Mouse (Mus musculus) hindbrain, embryonic 10.5 days (tissue): Measurements from ENCODE around the gene 4933409G03Rik. TPM values are rescaled to one million over a fixed set of nuclear protein-coding genes. Genes with fewer than 3 reads are reported as not detected.
A peak's percentile ranks its signal among the peaks of the same experiment; 100 is the strongest.
"Not testable (repeated sequence)": the region's sequence is repeated elsewhere in the genome, so short reads cannot be mapped to it uniquely, and the experiment has no call there.

ENCODE experiments used
- DNase-seq: peaks from one replicate; pipeline ENCODE4 v3.0.0-alpha.2; 2017; ENCODE audit warnings: low spot score
- H3K27ac ChIP-seq: fragments of 300-500 bp; sonication (generic); 2 replicates; pipeline ENCODE4 v1.5.1; 2016; ENCODE audit warnings: mild to moderate bottlenecking, moderate library complexity
- H3K27me3 ChIP-seq: fragments of 300-500 bp; sonication (generic); 2 replicates; pipeline ENCODE4 v1.6.1; 2016; ENCODE audit warnings: mild to moderate bottlenecking; ENCODE audit not compliant: poor library complexity, insufficient read depth, severe bottlenecking
- H3K36me3 ChIP-seq: fragments of 300-500 bp; sonication (generic); 2 replicates; pipeline ENCODE4 v1.6.1; 2016; ENCODE audit warnings: mild to moderate bottlenecking, moderate library complexity
- H3K4me1 ChIP-seq: fragments of 300-500 bp; sonication (generic); replicated peaks from 2 replicates; pipeline ENCODE4 v1.6.1; 2016; ENCODE audit warnings: mild to moderate bottlenecking
- H3K4me3 ChIP-seq: fragments of 300-500 bp; sonication (generic); 2 replicates; pipeline ENCODE4 v1.5.1; 2016; ENCODE audit warnings: mild to moderate bottlenecking, moderate library complexity
- H3K9me3 ChIP-seq: fragments of 300-500 bp; sonication (generic); 2 replicates; pipeline ENCODE4 v1.6.1; 2016; ENCODE audit warnings: mild to moderate bottlenecking, moderate library complexity
- WGBS: fragments of 180-500 bp; shearing (Covaris S2); methylation state at CpG from one replicate; pipeline ENCODE4 v1.1.7; 2016; 5-methylcytosine and 5-hydroxymethylcytosine counted together
- polyA plus RNA-seq: library from polyadenylated mRNA; unstranded; fragments of >200 nt; fragmentation: Nextera tagmentation; extraction: Ambion mirVana; gene quantifications from 2 replicates; pipeline ENCODE4 v1.2.1, GENCODE M21; 2016

4933409G03Rik gene
- polyA plus RNA-seq, result not detected in 2 replicates

DNA sequence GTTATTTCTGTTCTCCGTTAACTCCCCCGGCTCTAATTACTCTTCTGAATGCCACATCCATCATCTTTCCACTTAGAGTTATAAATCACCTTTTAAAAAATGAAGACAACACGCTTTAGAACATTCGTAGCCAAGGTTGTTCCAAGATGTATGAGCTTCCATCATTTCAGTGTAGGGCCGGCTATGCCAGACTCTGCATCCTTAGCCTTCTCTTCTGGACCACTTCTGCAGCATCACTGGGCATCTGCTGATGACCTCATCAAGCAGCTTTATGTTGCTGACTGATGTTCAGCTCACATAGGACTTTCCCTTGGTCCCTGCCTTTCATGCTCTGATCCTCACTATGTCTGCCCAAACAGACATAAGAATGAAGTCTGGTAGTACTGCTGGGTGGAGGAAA is at the start of gene 4933409G03Rik:
4933409G03Rik (plus strand) TSS at position 301 of the 400 bp plus-strand sequence.
- WGBS, result 92% methylated on average over 5 of the region's 5 CpGs
- H3K4me3 ChIP-seq, result no peak within 1 kb of the TSS
- DNase-seq, result no peak
- no peaks in the 10 kb centered on the region for H3K27me3 ChIP-seq
- no peaks in the 10 kb centered on the region for H3K36me3 ChIP-seq
- H3K27ac ChIP-seq, result no peak within 1 kb of the TSS
- no peaks in the 10 kb centered on the region for H3K4me1 ChIP-seq
- H3K9me3 ChIP-seq, result no peaks in the 10 kb centered on the region

- Histone ChIP-seq H3K27me3 (no peaks in the 10 kb centered on the region), H3K36me3 (no peaks in the 10 kb centered on the region), H3K9me3 (no peaks in the 10 kb centered on the region), H3K27ac (no peak overlapping the region), H3K4me3 (no peak overlapping the region), H3K4me1 (no peaks in the 10 kb centered on the region)
- DNase-seq, result no peak
- 75% methylated on average over 2 of the region's 2 CpGs for WGBS
Measured at GRCm38 (mm10) chr2:68544190-68544589, 38.0 kb upstream of the 4933409G03Rik start.

DNA sequence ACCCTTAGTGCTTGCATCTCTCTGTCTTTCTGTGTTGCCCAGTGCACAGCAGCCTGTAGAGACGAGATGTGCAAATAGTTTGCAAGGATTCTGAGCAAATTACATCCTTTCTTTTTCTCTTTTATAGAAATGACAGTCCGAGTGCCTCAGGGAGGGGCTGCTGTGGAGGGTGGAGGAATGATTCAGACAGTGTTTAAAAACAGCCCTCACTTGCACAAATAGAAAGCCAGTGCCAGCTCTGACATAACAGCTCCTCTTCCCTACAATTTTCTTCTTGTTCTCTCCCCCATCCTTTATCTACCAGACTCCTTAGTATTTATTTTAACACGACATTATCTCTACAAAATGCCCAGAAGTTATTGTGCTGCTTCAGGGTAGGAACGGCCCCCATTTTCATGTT is 21.4 kb upstream of the 4933409G03Rik start:
- H3K4me3 ChIP-seq, result no peak overlapping the region
- no peak for DNase-seq
- H3K27me3 ChIP-seq, result no peaks in the 10 kb centered on the region
- H3K27ac ChIP-seq, result no peak overlapping the region
- H3K36me3 ChIP-seq, result no peaks in the 10 kb centered on the region
- H3K4me1 ChIP-seq, result no peaks in the 10 kb centered on the region
- H3K9me3 ChIP-seq, result 0 out of 2 replicates have a peak, but pooled peaks cover 2% of the 10 kb centered on the region
- 73% methylated on average over 4 of the region's 4 CpGs for WGBS

GRCm38 (mm10) chr2:68563331-68563730 is 18.9 kb upstream of the 4933409G03Rik start:
- 21% methylated on average over 3 of the region's 3 CpGs for WGBS
- Histone ChIP-seq H3K4me3 (no peak overlapping the region), H3K4me1 (no peaks in the 10 kb centered on the region), H3K9me3 (no peaks in the 10 kb centered on the region), H3K36me3 (no peaks in the 10 kb centered on the region), H3K27me3 (no peaks in the 10 kb centered on the region), H3K27ac (no peak overlapping the region)
- peak; percentile 30 for DNase-seq

- no peaks in the 10 kb centered on the region for H3K4me1 ChIP-seq
- no peak overlapping the region for H3K4me3 ChIP-seq
- no peaks in the 10 kb centered on the region for H3K9me3 ChIP-seq
- H3K36me3 ChIP-seq, result no peaks in the 10 kb centered on the region
- 89% methylated on average over 15 of the region's 15 CpGs for WGBS
- no peaks in the 10 kb centered on the region for H3K27me3 ChIP-seq
- no peak for DNase-seq
- H3K27ac ChIP-seq, result no peak overlapping the region
Measured at GRCm38 (mm10) chr2:68568361-68568760, 13.9 kb upstream of the 4933409G03Rik start.

- 32% methylated on average over 4 of the region's 4 CpGs for WGBS
- no peaks in the 10 kb centered on the region for H3K27me3 ChIP-seq
- peak; percentile 46 for DNase-seq
Measured at GRCm38 (mm10) chr2:68572340-68572739, 9.9 kb upstream of the 4933409G03Rik start.

GRCm38 (mm10) chr2:68592765-68593164 is 10.6 kb downstream of the 4933409G03Rik start:
- no peak overlapping the region for H3K27ac ChIP-seq
- 73% methylated on average over 3 of the region's 3 CpGs for WGBS
- no peak for DNase-seq
- no peaks in the 10 kb centered on the region for H3K36me3 ChIP-seq
- H3K27me3 ChIP-seq, result no peaks in the 10 kb centered on the region
- no peaks in the 10 kb centered on the region for H3K4me1 ChIP-seq
- H3K4me3 ChIP-seq, result no peak overlapping the region
- H3K9me3 ChIP-seq, result no peaks in the 10 kb centered on the region

More at GRCm38 (mm10) chr2:68572340-68572739, 9.9 kb upstream of the 4933409G03Rik start:
- Histone ChIP-seq H3K9me3 (no peaks in the 10 kb centered on the region), H3K4me1 (no peaks in the 10 kb centered on the region), H3K27ac (no peak overlapping the region), H3K4me3 (no peak overlapping the region), H3K36me3 (no peaks in the 10 kb centered on the region)

DNA sequence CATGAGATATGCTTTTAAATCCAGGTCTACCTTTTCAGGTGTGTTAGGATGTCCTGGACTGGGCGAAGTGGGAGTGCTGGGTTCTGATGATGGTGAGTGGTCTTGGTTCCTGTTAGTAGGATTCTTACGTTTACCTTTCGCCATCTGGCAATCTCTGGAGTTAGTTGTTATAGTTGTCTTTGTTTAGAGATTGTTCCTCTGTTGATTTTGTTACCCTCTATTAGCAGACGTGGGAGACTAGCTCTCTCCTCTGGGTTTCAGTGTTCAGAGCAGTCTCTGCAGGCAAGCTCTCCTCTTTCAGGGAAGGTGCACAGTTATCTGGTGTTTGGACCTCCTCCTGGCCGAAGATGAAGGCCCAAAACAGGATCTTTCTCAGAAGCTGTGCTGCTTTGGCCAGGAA is 74.0 kb downstream of the 4933409G03Rik start, which contains the start of gene 4932414N04Rik:
4932414N04Rik (plus strand) TSS at position 301 of the 400 bp plus-strand sequence.
- H3K27me3 ChIP-seq, H3K4me1 ChIP-seq, H3K36me3 ChIP-seq, H3K9me3 ChIP-seq, H3K4me3 ChIP-seq, H3K27ac ChIP-seq, DNase-seq: not testable (repeated sequence)
- WGBS, result 80% methylated on average over 2 of the region's 5 CpGs

Other genes with a start within 250 kb of the 4933409G03Rik start
- gene Stk39, start 110.1 kb upstream of the 4933409G03Rik start, polyA plus RNA-seq, result 34.8 and 37.3 TPM in 2 replicates
- not detected in 2 replicates for gene 4932414N04Rik, start 74.1 kb downstream of the 4933409G03Rik start, polyA plus RNA-seq